Mouse (Mus musculus) spleen, adult 18-20 months (tissue): ENCODE results near the gene Btk.
A peak's percentile ranks its signal among the peaks of the same experiment; 100 is the strongest.
"Not testable (repeated sequence)": the region's sequence is repeated elsewhere in the genome, so short reads cannot be mapped to it uniquely, and the experiment has no call there.

Source experiments
- DNase-seq, 2 experiments: peaks; one replicate each; pipeline ENCODE4 v3.0.0; 2022; ENCODE audit warnings: mixed read lengths in 2 of 2

The Btk gene

GRCm38 (mm10) chrX:134580528-134581305 lies 2.7 kb downstream of the Btk start:
- no peak for DNase-seq

- no peak for DNase-seq
Observed at GRCm38 (mm10) chrX:134577896-134578295, 5.5 kb downstream of the Btk start.

- peak; percentile 16 to 23 for DNase-seq
Observed at GRCm38 (mm10) chrX:134566536-134567222, 16.7 kb downstream of the Btk start.

GRCm38 (mm10) chrX:134564326-134564725 lies 19.0 kb downstream of the Btk start:
- DNase-seq, result no peak

GRCm38 (mm10) chrX:134554425-134554824 lies 28.9 kb downstream of the Btk start:
- DNase-seq, result no peak

GRCm38 (mm10) chrX:134553326-134553725 lies 30.0 kb downstream of the Btk start:
- no peak for DNase-seq

- no peak for DNase-seq
Observed at GRCm38 (mm10) chrX:134550903-134551302, 32.5 kb downstream of the Btk start.

- no peak for DNase-seq
Observed at GRCm38 (mm10) chrX:134547330-134547729, 36.0 kb downstream of the Btk start.

GRCm38 (mm10) chrX:134541955-134542308 lies 41.4 kb downstream of the Btk start:
- no peak for DNase-seq

GRCm38 (mm10) chrX:134541145-134541954 lies 42.0 kb downstream of the Btk start, which contains the start of gene Timm8a1:
TSS of gene Timm8a1 (minus strand) at chrX:134541865.
- DNase-seq, result peak; percentile 43 to 55

GRCm38 (mm10) chrX:134540414-134541135 lies 42.8 kb downstream of the Btk start:
- no peak for DNase-seq

- DNase-seq, result not testable (repeated sequence)
Observed at GRCm38 (mm10) chrX:134539795-134540194, 43.6 kb downstream of the Btk start.

GRCm38 (mm10) chrX:134533346-134533745 lies 50.0 kb downstream of the Btk start:
- DNase-seq, result no peak

- no peak for DNase-seq
Observed at GRCm38 (mm10) chrX:134525260-134525659, 58.1 kb downstream of the Btk start.

GRCm38 (mm10) chrX:134523772-134524171 lies 59.6 kb downstream of the Btk start:
- DNase-seq, result no peak

- DNase-seq, result no peak
Observed at GRCm38 (mm10) chrX:134509473-134509872, 73.9 kb downstream of the Btk start.

GRCm38 (mm10) chrX:134507977-134508376 lies 75.4 kb downstream of the Btk start:
- no peak for DNase-seq

- no peak for DNase-seq
Observed at GRCm38 (mm10) chrX:134500651-134501050, 82.7 kb downstream of the Btk start.
